Mouse (Mus musculus) intestine, postnatal 0 days (tissue): ENCODE data around the gene Prdm13. TPM values are rescaled to one million over a fixed set of nuclear protein-coding genes. Genes with fewer than 3 reads are reported as not detected.

Experiments
- ATAC-seq: fragments of 200-750 bp; cut with Nextera tagmentation; 2 replicates; pipeline ENCODE4 v1.8.0; 2017; ENCODE audit warnings: mild to moderate bottlenecking, moderate TSS enrichment, moderate library complexity
- H3K27ac ChIP-seq: fragments of 300-500 bp; sonication (generic); 2 replicates; pipeline ENCODE4 v1.5.1; 2014; ENCODE audit warnings: mild to moderate bottlenecking, low read depth, low read length, moderate library complexity
- H3K27me3 ChIP-seq: fragments of 300-500 bp; sonication (generic); replicated peaks from 2 replicates; pipeline ENCODE4 v1.6.1; 2014; ENCODE audit warnings: low read length, mixed read lengths; ENCODE audit not compliant: control insufficient read depth, insufficient read depth
- H3K36me3 ChIP-seq: fragments of 300-500 bp; sonication (generic); 2 replicates; pipeline ENCODE4 v1.6.1; 2014; ENCODE audit warnings: mild to moderate bottlenecking, moderate library complexity; ENCODE audit not compliant: control insufficient read depth, insufficient read depth
- H3K4me1 ChIP-seq: fragments of 300-500 bp; sonication (generic); replicated peaks from 2 replicates; pipeline ENCODE4 v1.6.1; 2014; ENCODE audit warnings: antibody characterized with exemption, low read length, mixed read lengths; ENCODE audit not compliant: control insufficient read depth, insufficient read depth
- H3K4me2 ChIP-seq: fragments of 300-500 bp; sonication (generic); replicated peaks from 2 replicates; pipeline ENCODE4 v1.6.1; 2014; ENCODE audit warnings: low read depth, mild to moderate bottlenecking, moderate library complexity
- H3K4me3 ChIP-seq: fragments of 300-500 bp; sonication (generic); 2 replicates; pipeline ENCODE4 v1.5.1; 2014; ENCODE audit warnings: low read depth, low read length
- H3K9ac ChIP-seq: fragments of 300-500 bp; sonication (generic); 2 replicates; pipeline ENCODE4 v1.6.1; 2014; ENCODE audit warnings: mild to moderate bottlenecking, low read depth, low read length
- H3K9me3 ChIP-seq: fragments of 300-500 bp; sonication (generic); 2 replicates; pipeline ENCODE4 v1.6.1; 2016; ENCODE audit warnings: mixed run types; ENCODE audit not compliant: control insufficient read depth
- CTCF ChIP-seq: sonication (generic); IDR thresholded peaks from 2 replicates; pipeline ENCODE4 v1.5.1; 2016; ENCODE audit warnings: low read depth, mild to moderate bottlenecking, control low read depth, antibody characterized with exemption, moderate library complexity
- WGBS: fragments of 180-500 bp; shearing (Covaris S2); extraction: QIAGEN DNeasy Blood & Tissue Kit; methylation state at CpG from one replicate; pipeline ENCODE4 v1.1.7; 2014; 5-methylcytosine and 5-hydroxymethylcytosine counted together
- polyA plus RNA-seq: library from polyadenylated mRNA; unstranded; fragments of >200 nt; fragmentation: Nextera tagmentation; extraction: Ambion mirVana; gene quantifications from 2 replicates; pipeline ENCODE4 v1.2.1, GENCODE M21; 2015

Prdm13 gene
- polyA plus RNA-seq, 1 experiment from 2014 or later = not detected

- ATAC-seq = no peak
- Histone ChIP-seq H3K9ac (no peak overlapping the region), H3K4me3 (no peak overlapping the region), H3K27ac (no peak overlapping the region), H3K4me2 (no peak overlapping the region), H3K36me3 (no peaks in the 10 kb centered on the region), H3K9me3 (no peaks in the 10 kb centered on the region), H3K27me3 (peaks cover 94% of the 10 kb centered on the region), H3K4me1 (0 out of 2 replicates have a peak, but pooled peaks cover 5% of the 10 kb centered on the region)
- no peak for TF ChIP-seq CTCF
- 5% methylated on average over 11 of the region's 11 CpGs for WGBS
Measured at GRCm38 (mm10) chr4:21686416-21686815, 653 bp upstream of the Prdm13 start.

DNA sequence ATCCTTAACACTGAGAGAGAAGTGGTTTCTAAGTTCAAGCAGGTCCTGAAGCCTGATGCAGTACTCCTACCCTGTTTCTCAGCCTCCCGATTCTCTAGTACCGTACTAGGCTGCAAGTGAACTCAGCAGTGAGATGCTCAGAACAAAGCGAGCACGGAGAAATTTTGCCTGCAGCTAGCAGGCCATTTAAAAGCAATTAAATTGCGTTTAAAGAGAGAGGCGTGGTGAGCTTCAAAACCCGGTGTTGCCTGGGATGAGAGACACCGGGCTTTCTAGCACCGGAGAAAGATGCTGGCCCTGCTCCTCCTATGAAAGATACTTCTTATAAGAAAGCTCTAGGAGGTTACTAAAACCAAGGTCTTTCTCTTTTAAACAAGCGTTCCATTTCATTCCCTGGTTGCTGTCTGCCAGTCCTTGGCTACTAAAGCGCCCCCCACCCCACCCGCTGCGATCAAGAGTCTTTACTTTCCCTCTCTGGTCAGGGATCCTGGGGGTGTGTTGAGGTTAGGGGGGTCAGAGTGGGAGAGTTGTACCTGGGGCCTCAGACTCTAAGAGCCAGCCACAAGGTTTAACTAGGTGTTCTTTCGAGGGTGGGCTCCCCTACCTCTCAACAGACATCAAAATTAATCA is 1.3 kb downstream of the Prdm13 start:
- no peak for TF ChIP-seq CTCF
- WGBS = 6% methylated on average over 14 of the region's 14 CpGs
- 0 out of 2 replicates have a peak, but pooled peaks cover 5% of the 10 kb centered on the region for H3K4me1 ChIP-seq
- no peak overlapping the region for H3K4me2 ChIP-seq
- no peak overlapping the region for H3K4me3 ChIP-seq
- H3K27ac ChIP-seq = no peak overlapping the region
- H3K27me3 ChIP-seq = peaks cover 95% of the 10 kb centered on the region
- H3K9me3 ChIP-seq = no peaks in the 10 kb centered on the region
- no peak overlapping the region for H3K9ac ChIP-seq
- no peaks in the 10 kb centered on the region for H3K36me3 ChIP-seq
- no peak for ATAC-seq

GRCm38 (mm10) chr4:21682421-21683150 is 3.2 kb downstream of the Prdm13 start:
- TF ChIP-seq CTCF = no peak
- Histone ChIP-seq H3K4me3 (no peak overlapping the region), H3K4me2 (no peak overlapping the region), H3K9ac (no peak overlapping the region), H3K27me3 (peaks cover 97% of the 10 kb centered on the region), H3K4me1 (peaks cover 3% of the 10 kb centered on the region; the same call in 1 of the 2 replicates), H3K27ac (no peak overlapping the region), H3K36me3 (no peaks in the 10 kb centered on the region), H3K9me3 (no peaks in the 10 kb centered on the region)
- no peak for ATAC-seq
- 15% methylated on average over 10 of the region's 10 CpGs for WGBS

DNA sequence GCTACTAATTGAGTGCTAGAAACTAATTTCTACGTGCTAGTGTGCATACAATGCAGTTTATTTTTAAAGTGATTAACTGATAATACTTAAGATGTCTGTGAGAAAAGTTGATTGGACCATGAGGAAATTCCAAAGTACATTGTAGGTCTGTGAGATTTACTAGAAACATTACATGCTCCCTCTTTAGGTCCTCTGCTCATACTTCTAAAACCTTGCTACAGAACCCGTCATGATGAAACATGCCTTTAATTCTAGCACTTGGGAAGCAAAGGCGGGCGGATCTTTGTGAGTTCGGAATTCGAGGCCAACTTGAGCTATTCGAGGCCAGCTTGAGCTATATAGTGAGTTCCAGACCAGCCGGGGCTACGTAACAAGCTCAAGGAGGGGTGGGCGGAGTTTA is 4.8 kb downstream of the Prdm13 start:
- TF ChIP-seq CTCF = no peak
- H3K36me3 ChIP-seq = no peaks in the 10 kb centered on the region
- H3K9ac ChIP-seq = no peak overlapping the region
- no peak overlapping the region for H3K4me3 ChIP-seq
- H3K4me2 ChIP-seq = no peak overlapping the region
- WGBS = 5% methylated on average over 10 of the region's 10 CpGs
- H3K27me3 ChIP-seq = peaks cover 97% of the 10 kb centered on the region
- peaks cover 3% of the 10 kb centered on the region; the same call in 1 of the 2 replicates for H3K4me1 ChIP-seq
- no peak overlapping the region for H3K27ac ChIP-seq
- H3K9me3 ChIP-seq = no peaks in the 10 kb centered on the region
- no peak for ATAC-seq

- no peak for ATAC-seq
- no peaks in the 10 kb centered on the region for H3K9me3 ChIP-seq
- H3K4me3 ChIP-seq = peak overlapping the region; percentile 50
Measured at GRCm38 (mm10) chr4:21679624-21680480, 5.9 kb downstream of the Prdm13 start.

More at GRCm38 (mm10) chr4:21679624-21680480, 5.9 kb downstream of the Prdm13 start:
- Histone ChIP-seq H3K4me2 (peak overlapping the region; percentile 75), H3K9ac (no peak overlapping the region), H3K4me1 (peaks cover 3% of the 10 kb centered on the region; the same call in 1 of the 2 replicates), H3K27me3 (peaks cover 93% of the 10 kb centered on the region), H3K36me3 (no peaks in the 10 kb centered on the region), H3K27ac (no peak overlapping the region)
- 3% methylated on average over 42 of the region's 42 CpGs for WGBS
- no peak for TF ChIP-seq CTCF
